Mouse (Mus musculus) thymus, adult 2 months (tissue): ENCODE results near the gene Zbtb20.

Experiments
- CTCF ChIP-seq: fragments of 200-500 bp; IDR thresholded peaks from 2 replicates; pipeline ENCODE4 v1.5.1; 2012; ENCODE audit warnings: mild to moderate bottlenecking, control low read depth, low read length, moderate library complexity, borderline replicate concordance; ENCODE audit not compliant: control insufficient read depth, poor library complexity, insufficient read depth; ENCODE audit errors: extremely low read depth
- POLR2A ChIP-seq: fragments of 200-500 bp; IDR thresholded peaks from 2 replicates; pipeline ENCODE4 v1.6.1; 2012; ENCODE audit warnings: mild to moderate bottlenecking, low read length, control low read depth, moderate library complexity; ENCODE audit not compliant: control insufficient read depth, poor library complexity, insufficient read depth; ENCODE audit errors: extremely low read depth

DNA sequence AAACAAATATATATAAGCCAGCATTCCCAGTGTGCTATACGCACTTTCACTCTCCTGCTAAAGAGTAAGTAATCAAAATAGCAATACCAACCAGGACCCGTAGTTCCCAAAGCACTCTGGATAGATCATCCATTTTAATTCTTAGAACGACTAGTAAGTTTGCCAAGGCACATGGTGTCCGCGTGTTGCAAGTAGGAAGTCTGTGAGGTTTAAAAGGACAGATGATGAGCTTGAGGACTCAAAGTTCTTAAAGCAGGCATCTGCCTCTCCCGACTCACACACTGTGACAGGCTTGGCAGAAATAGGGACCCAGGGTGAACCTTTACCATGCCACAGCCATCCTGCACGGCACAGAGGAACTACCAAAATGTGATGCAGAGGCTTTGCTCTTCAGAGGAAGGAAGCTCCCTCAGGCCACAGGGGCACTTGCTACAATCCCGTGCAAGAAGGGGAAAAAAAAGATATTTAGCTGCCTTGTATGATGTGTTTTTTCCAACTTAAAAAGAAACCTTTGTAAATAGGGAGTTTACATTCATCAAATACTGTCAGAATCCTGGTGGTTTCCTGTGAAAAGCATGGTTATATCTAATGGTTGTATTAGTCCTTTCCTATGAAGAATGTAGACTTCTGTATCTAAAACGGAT lies 619.6 kb downstream of the Zbtb20 start:
- no peak for TF ChIP-seq CTCF
- no peak for TF ChIP-seq POLR2A
